Mouse (Mus musculus): ENCODE data around the gene Akr1b3. TPM values are rescaled to one million over a fixed set of nuclear protein-coding genes. Genes with fewer than 3 reads are reported as not detected.
"Not testable (repeated sequence)": the region's sequence is repeated elsewhere in the genome, so short reads cannot be mapped to it uniquely, and the experiment has no call there.

Gene Akr1b3
- total RNA-seq, 2 experiments from 2014 or later: 184 to 196 TPM

GRCm38 (mm10) chr6:34331804-34332203 lies 14.5 kb upstream of the Akr1b3 start:
- not testable (repeated sequence) for DNase-seq (ENCODE audit: low spot score in 2 of 2)

DNA sequence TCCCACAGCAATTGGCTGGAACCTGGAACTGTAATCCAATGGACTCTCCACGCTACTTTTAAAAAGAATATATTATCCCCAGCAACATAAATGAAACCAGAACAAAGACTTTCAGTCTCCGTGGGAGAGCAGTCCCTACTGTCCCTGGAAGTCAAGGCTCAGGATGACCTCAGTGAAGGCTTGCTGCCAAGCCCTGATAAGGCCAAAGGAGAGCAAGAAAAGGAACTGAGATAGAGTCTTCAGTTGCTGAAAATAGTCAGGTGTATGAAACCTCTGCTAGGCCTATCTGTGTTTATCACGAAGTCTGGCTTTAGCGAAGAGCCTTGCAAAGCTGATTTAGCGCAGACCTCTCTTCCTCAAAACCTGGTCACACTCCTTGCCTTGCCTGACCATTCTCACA lies 14.1 kb upstream of the Akr1b3 start:
- no peak for DNase-seq (ENCODE audit: low spot score in 2 of 2)

- DNase-seq (ENCODE audit: low spot score in 2 of 2): no peak
These were observed 4.8 kb upstream of the Akr1b3 start for GRCm38 (mm10) chr6:34322121-34322520.

DNA sequence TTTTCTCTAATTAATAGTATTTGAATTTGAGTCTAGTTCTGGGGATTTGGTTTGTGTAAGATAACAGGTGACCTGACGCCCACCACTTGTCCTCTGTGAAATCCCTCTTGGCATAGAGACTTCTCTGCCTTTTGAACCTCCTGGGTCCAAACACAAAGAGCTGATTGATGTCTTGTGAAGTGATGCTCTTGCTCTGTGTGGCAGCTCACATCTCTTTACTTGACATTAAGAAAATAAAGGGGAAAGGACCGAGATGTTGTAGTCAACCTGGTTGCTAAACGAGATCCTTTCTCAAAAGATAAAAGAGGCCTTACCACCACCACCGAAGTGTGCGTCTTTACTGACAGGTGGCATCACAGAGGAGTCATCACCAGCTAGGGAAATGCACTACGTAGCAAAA lies 1.4 kb upstream of the Akr1b3 start:
- no peak for DNase-seq (ENCODE audit: low spot score in 2 of 2)

DNA sequence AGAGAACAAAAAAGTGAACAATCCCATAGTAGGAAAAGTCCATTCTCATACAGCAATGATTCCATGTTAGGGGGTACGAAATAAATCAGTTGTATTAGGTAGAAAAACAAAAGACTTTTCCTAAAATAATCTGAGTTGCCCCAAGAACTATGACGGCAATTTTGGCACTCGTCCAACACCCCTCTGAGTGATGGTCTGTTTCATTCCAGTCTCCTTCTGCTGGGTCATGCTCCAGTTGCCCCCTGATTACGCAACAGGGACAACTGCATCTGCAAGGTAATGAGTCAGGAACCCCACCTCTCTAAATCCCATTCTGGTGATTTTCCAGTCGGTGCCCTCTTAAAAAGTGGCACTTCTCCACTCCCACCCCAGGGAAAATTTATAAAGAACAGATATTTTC lies 894 bp upstream of the Akr1b3 start:
- peak in 1 of 2 experiments; percentile 20 for DNase-seq (ENCODE audit: low spot score in 2 of 2)

DNA sequence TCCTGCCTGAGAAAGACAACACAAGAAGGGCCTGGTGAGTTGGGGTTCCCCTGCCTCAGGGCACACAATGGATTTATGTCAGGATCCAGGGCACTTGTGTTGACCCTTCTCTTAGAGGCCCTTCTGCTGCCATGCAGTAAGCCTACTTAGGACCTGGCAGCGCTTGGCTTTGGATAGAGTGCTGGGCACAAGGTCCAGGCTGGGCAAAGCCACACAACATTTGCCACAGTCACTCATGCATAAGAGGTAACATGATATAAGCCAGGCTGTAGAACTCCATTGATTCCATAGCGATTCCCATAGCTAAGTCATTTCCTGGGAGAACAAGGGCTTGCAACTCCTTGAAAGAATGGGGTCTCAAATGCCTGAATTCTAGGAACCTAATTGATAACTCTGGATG lies 3.4 kb downstream of the Akr1b3 start:
- peak in 1 of 2 experiments; percentile 41 for DNase-seq (ENCODE audit: low spot score in 2 of 2)

GRCm38 (mm10) chr6:34313386-34313785 lies 3.9 kb downstream of the Akr1b3 start:
- DNase-seq (ENCODE audit: low spot score in 2 of 2): peak in 1 of 2 experiments; percentile 28

DNA sequence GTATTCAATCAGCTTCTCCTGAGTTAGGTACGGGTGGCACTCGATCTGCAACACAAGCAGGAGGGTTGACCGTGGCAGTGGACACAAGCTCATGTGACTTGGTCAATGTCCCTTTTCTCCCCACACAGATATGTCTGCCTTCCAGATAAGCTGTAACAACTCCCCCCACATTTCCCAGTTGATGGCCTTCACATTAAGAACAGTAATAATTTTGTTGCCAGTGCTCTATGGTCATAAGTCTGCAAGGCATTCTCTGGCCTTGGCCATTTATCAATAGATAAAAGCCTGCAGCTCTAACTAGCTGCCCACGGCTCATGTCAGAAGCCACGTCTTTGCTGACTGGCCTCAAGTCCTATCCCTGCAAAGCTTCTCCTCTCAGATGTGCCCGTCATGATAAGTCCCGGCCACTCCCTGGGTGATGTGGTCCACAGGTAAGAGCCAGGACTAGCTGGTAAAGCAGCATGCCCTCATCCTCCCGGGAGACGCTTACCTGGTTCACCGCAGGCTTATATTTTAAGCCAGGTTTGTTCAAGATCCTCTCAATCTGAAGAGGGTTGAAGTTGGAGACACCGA lies 7.2 kb downstream of the Akr1b3 start:
- DNase-seq (ENCODE audit: low spot score in 2 of 2): no peak

DNA sequence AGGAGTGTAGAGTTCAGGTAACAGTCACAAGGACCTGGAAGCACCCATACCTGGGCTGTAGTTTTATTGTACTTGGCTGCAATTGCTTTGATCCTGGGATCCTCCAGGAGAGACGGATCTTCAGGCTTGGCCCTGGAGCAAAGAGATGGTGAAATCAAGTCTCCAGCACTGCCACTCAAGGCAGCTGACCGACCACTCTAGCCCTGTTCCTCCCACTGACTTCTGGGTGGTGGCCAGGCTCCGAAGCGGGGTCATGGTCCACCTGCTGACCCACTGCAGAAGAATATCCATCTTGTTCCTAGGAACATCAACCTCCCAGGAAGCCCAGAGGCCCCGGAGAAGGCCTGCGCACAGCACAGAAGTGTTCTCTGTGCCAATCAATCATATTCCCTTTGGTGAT lies 7.8 kb downstream of the Akr1b3 start:
- DNase-seq (ENCODE audit: low spot score in 2 of 2): no peak

- DNase-seq (ENCODE audit: low spot score in 2 of 2): no peak
These were observed 10.5 kb downstream of the Akr1b3 start for GRCm38 (mm10) chr6:34306797-34307196.

DNA sequence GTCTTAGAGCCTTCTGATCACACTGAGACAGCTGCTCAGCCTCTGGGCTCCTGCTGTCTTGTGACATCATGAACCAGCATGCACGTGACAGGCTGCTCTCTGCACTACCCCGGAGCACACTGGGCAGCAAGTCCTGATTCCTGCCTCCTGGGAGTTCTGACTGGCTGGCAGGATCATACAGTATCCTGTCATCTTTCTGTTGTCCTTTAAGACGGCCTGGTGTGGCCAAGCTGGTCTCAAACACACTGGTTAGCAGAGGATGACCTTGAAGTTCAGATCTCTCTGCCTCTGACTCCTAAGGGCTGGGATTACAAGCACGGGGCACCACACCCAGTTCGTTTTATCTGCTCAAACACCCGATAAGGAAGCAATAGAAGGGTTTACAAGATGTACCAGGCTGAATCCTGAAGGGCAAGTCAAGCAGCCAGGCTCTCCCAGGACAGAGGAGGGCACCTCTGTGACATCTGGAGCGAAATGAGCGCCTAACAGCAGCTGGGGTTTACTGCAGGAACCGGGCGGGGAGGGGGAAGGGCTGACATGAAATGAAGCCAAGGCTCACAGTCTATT lies 12.5 kb downstream of the Akr1b3 start:
- peak in 1 of 2 experiments; percentile 35 for DNase-seq (ENCODE audit: low spot score in 2 of 2)

DNA sequence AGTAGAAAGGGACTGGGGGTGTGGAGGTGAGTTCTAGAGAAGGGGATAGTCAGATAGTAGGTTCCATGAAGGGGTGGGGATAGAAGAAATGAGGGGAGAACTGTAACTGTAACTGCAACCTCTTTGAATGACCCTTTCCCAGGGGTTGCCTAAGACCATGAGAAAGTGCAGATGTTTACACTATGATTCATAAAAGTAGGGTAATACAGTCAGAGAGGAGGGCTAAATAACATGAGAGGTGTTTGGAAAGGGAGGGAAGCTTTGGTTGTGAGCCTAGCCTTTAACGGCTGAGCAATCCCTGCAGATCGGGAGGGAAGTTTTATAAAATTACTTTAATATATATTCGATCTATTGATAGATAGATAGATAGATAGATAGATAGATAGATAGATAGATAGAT lies 20.2 kb downstream of the Akr1b3 start:
- DNase-seq (ENCODE audit: low spot score in 2 of 2): no peak

- no peak for DNase-seq (ENCODE audit: low spot score in 2 of 2)
These were observed 21.8 kb downstream of the Akr1b3 start for GRCm38 (mm10) chr6:34295437-34295836.

DNA sequence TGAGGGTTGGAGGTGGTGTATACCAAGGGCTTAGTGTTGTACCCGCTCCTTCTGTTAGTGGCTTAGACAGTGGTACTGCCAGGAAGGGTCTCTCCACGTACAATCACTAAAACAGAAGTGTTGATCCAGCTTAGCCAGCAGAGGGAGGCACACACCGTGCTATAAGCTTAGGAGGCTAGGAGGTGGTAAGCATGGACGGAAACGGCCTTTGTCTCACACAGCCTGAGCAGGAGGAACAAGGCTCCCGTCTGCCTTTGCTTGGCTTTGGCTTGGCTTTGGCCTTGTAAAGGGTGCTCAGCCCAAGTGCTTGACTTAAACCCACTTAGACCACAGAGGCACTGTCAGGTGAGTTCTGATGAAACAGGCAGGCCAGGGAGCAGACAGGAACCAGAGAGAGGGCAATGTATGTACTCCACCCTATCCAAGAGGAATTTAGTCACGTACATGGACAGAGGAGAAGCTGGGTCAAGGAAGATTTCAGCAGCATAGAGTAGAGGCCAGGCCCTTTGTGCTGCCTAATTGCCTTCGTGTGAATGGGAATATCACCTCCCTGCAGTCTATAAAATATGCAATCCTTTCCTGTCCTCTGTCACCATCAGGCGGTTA lies 24.3 kb downstream of the Akr1b3 start:
- peak; percentile 59 to 72 for DNase-seq (ENCODE audit: low spot score in 2 of 2)

- no peak for DNase-seq (ENCODE audit: low spot score in 2 of 2)
These were observed 24.9 kb downstream of the Akr1b3 start for GRCm38 (mm10) chr6:34292196-34292881.

GRCm38 (mm10) chr6:34290681-34291080 lies 26.6 kb downstream of the Akr1b3 start:
- no peak for DNase-seq (ENCODE audit: low spot score in 2 of 2)

DNA sequence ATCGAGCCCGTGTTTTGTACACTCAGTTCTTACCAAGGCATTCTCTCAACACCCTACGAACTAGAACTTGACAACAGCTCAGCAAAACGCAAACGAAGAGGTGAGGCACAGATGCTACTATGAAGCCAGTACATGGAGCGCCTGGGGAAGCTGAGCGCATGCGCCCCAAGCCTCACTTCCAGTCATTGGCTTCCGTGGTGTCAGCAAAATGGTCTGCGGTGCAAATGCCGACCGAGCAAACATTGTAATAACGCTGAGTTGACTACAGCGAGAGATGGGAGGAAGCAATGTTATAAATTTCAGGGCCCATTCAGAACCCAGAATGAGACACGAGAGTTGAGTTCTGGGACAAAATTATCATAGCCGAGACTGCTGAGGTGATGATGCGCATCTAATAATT lies 27.2 kb downstream of the Akr1b3 start:
- DNase-seq (ENCODE audit: low spot score in 2 of 2): no peak

DNA sequence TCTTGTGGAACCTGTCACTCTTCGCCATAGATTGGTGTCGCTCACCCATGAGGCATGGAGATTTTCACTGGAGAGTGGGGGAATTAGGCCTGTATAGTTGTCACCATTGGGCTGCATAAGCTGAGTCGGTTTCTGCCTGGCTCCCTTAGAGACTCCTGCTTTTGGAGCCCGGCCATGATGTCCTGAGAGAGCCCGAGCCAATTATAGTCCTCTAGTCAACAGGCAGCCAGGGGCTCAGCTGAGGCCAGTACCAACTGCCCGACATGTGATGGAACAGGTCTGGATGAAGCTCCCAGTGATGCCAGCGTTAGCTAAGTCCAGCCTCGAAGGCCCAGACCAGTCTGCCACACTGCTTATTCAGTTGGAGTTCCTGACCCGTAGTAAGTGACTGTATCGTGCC lies 29.2 kb downstream of the Akr1b3 start:
- DNase-seq (ENCODE audit: low spot score in 2 of 2): peak in 1 of 2 experiments; percentile 20

GRCm38 (mm10) chr6:34286841-34287240 lies 30.4 kb downstream of the Akr1b3 start:
- DNase-seq (ENCODE audit: low spot score in 2 of 2): no peak

- DNase-seq (ENCODE audit: low spot score in 2 of 2): no peak
These were observed 38.9 kb downstream of the Akr1b3 start for GRCm38 (mm10) chr6:34278385-34278784.

DNA sequence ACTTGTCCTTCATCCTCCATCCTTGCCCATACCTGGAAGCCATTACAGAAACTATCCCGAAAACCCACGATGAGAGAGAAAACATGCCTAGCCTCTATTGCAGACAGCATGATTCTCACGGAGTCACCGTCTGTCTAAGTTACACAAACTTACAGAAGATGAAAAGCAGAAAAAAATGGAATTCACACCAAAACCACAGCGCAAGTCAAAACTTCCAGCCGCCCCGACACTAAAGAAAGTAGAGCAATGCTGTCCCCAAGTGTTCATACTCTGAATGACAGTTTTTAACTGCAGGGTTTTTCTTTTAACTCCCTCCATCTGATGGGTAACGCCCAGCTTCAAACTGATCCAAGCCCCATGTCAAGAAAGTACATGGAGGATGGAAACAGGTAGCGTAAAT lies 39.6 kb downstream of the Akr1b3 start:
- peak in 1 of 2 experiments; percentile 39 for DNase-seq (ENCODE audit: low spot score in 2 of 2)

GRCm38 (mm10) chr6:34274346-34274745 lies 42.9 kb downstream of the Akr1b3 start:
- DNase-seq (ENCODE audit: low spot score in 2 of 2): peak in 1 of 2 experiments; percentile 24
